Mouse (Mus musculus): ENCODE measurements around the gene Taco1. TPM values are rescaled to one million over a fixed set of nuclear protein-coding genes. Genes with fewer than 3 reads are reported as not detected.

The Taco1 gene
- polyA plus RNA-seq, 1 experiment from 2014 or later: 12.0 TPM

DNA sequence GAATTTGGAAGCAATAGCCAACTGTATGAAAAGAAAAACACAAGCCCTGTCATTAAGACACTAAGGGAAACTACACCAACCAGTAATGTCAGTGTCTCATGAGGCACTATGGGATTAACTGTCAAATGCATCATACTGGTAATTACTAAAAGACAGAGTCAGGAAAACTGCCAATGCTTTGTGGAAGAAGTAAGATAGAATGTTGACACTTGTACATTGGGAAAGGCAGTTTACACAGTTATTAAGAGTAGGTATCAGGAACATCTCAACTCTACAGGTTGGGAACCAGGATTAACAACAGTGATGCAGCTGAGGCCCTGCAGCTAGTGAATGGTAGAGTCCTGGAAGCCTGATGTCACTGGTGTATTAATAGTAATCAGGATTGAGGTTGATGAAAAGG lies 21.5 kb upstream of the Taco1 start:
- H3K27me3 ChIP-seq (replicated peaks): no peaks in the 10 kb centered on the region
- no peak overlapping the region for H3K4me3 ChIP-seq (replicated peaks)
- ATAC-seq: no peak
- H3K4me2 ChIP-seq (replicated peaks): no peak overlapping the region
- H3K9ac ChIP-seq: no peak overlapping the region
- H3K4me1 ChIP-seq (replicated peaks): no peaks in the 10 kb centered on the region
- H3K36me3 ChIP-seq: peaks cover 20% of the 10 kb centered on the region
- H3K9me3 ChIP-seq: no peaks in the 10 kb centered on the region
- H3K27ac ChIP-seq: no peak overlapping the region

DNA sequence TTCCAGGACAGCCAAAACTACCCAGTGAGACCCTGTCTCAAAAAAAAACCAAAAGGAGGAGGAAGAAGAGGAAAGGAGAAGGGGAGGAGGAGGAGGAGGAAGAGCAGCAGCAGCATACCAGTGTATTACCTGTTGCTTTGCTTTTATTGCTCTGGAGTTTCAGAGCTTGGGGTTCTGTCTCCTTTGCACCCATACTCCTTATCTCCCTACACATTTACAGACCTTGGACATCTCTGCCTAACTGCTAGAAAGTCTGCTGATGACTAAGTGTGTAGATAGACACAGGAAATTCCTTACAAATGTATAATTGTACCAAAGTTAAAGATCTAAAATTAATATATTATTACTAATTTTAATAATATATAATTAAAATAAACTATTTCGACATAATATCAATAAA lies 20.6 kb upstream of the Taco1 start:
- no peak; the same call in 1 of the 2 replicates for ATAC-seq

DNA sequence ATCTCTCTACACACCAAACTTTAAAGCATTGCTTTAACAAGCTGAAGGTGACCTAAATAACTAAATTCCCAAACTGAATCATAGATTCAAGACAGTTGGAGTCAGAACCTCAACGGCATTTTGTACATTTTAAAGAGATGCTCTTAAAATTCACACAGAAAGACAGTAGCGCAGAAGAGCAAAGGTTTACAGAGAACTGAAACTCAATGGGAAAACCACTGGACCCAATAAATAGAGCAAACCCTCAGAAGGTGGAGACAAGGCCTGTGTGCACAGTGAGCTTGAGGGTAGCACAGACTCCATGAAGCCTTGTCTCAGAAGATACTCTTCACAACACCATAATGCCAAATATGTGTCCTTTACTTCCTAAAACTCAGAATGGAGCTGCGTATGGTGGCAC lies 20.1 kb upstream of the Taco1 start:
- no peak for ATAC-seq
- Histone ChIP-seq H3K27me3 (replicated peaks) (no peaks in the 10 kb centered on the region), H3K9me3 (no peaks in the 10 kb centered on the region), H3K4me1 (replicated peaks) (no peaks in the 10 kb centered on the region), H3K9ac (no peak overlapping the region), H3K36me3 (peaks cover 21% of the 10 kb centered on the region), H3K4me3 (replicated peaks) (no peak overlapping the region), H3K4me2 (replicated peaks) (no peak overlapping the region), H3K27ac (no peak overlapping the region)
- 91% methylated on average over 3 of the region's 3 CpGs for WGBS

More for the DNA sequence above, 20.6 kb upstream of the Taco1 start:
- no peak overlapping the region for H3K4me3 ChIP-seq (replicated peaks)
- no peaks in the 10 kb centered on the region for H3K9me3 ChIP-seq
- 85% methylated on average over 1 of the region's 1 CpGs for WGBS
- H3K4me1 ChIP-seq (replicated peaks): no peaks in the 10 kb centered on the region
- no peaks in the 10 kb centered on the region for H3K27me3 ChIP-seq (replicated peaks)
- H3K9ac ChIP-seq: no peak overlapping the region
- H3K36me3 ChIP-seq: peaks cover 20% of the 10 kb centered on the region
- no peak overlapping the region for H3K27ac ChIP-seq
- no peak overlapping the region for H3K4me2 ChIP-seq (replicated peaks)

DNA sequence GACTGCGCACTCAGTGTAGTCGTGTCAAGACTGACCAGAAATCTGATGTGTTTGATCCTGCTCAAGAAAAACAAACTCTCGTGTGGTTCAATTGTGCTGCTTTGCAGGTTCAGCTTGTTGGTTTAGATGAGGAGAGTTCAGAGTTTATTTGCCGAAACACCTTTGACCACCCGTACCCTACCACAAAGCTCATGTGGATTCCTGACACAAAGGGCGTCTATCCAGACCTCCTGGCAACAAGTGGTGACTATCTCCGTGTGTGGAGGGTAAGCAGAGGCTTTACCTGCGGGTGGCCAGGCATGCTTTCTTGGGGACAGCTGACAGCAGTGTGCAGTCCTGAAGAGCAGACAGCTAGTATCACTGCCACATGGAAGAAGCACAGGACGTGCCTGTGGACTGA lies 19.3 kb upstream of the Taco1 start:
- Histone ChIP-seq H3K27me3 (replicated peaks) (no peaks in the 10 kb centered on the region), H3K4me1 (replicated peaks) (no peaks in the 10 kb centered on the region), H3K27ac (no peak overlapping the region), H3K4me3 (replicated peaks) (no peak overlapping the region), H3K36me3 (peaks cover 29% of the 10 kb centered on the region), H3K9ac (no peak overlapping the region), H3K9me3 (no peaks in the 10 kb centered on the region), H3K4me2 (replicated peaks) (no peak overlapping the region)
- ATAC-seq: no peak
- 81% methylated on average over 9 of the region's 9 CpGs for whole genome bisulfite sequencing

GRCm38 (mm10) chr11:106053921-106054320 lies 11.9 kb upstream of the Taco1 start:
- Histone ChIP-seq H3K4me2 (replicated peaks) (no peak overlapping the region), H3K4me1 (replicated peaks) (no peaks in the 10 kb centered on the region), H3K9ac (no peak overlapping the region), H3K27me3 (replicated peaks) (no peaks in the 10 kb centered on the region), H3K9me3 (no peaks in the 10 kb centered on the region), H3K36me3 (peaks cover 52% of the 10 kb centered on the region), H3K4me3 (replicated peaks) (no peak overlapping the region), H3K27ac (no peak overlapping the region)
- WGBS: 81% methylated on average over 2 of the region's 2 CpGs
- ATAC-seq: no peak

DNA sequence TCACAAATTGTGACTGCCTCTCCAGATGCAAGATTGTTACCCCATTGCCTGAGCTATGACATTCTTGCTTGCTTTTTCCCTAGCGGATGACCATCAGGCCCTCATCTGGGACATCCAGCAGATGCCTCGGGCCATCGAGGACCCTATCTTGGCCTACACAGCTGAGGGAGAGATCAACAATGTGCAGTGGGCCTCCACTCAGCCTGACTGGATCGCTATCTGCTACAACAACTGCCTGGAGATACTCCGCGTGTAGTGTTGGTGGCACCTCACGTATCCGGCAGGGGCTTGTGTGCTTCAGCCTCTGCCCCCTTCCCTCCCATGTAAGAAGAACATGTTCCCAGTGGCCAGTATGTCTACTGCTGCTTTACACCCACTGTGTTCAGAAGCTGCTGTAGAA lies 11.3 kb upstream of the Taco1 start:
- H3K27ac ChIP-seq: no peak overlapping the region
- no peak overlapping the region for H3K4me3 ChIP-seq (replicated peaks)
- H3K4me2 ChIP-seq (replicated peaks): no peak overlapping the region
- no peaks in the 10 kb centered on the region for H3K27me3 ChIP-seq (replicated peaks)
- peaks cover 53% of the 10 kb centered on the region for H3K36me3 ChIP-seq
- H3K9me3 ChIP-seq: no peaks in the 10 kb centered on the region
- no peaks in the 10 kb centered on the region for H3K4me1 ChIP-seq (replicated peaks)
- H3K9ac ChIP-seq: no peak overlapping the region
- WGBS: 96% methylated on average over 8 of the region's 8 CpGs
- no peak for ATAC-seq

DNA sequence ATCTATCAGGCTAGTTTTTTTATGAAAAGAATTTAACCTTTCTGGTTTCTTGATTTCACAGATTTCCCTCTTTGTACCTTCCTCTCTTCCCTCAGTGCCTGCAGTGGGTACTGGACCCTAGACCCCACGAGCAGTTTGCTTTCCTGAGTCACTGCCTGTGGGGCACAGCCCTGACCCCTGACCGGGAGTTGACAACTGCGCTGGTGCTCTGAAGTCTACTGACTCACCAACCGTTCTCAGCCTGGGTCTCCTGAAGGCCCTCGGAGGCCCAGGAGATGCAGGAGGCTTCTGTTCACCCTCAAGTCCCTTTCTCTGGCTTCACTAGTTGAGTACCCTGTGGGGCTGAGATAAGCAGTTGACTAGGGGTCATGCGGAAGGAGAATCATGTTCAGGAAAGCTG lies 10.5 kb upstream of the Taco1 start:
- Histone ChIP-seq H3K27ac (no peak overlapping the region), H3K27me3 (replicated peaks) (no peaks in the 10 kb centered on the region), H3K4me2 (replicated peaks) (no peak overlapping the region), H3K9ac (no peak overlapping the region), H3K9me3 (no peaks in the 10 kb centered on the region), H3K4me1 (replicated peaks) (no peaks in the 10 kb centered on the region), H3K36me3 (peaks cover 53% of the 10 kb centered on the region), H3K4me3 (replicated peaks) (no peak overlapping the region)
- WGBS: 85% methylated on average over 6 of the region's 6 CpGs
- no peak for ATAC-seq

GRCm38 (mm10) chr11:106056819-106057491 lies 8.9 kb upstream of the Taco1 start:
- peak; percentile 55 for ATAC-seq
- H3K36me3 ChIP-seq: peaks cover 42% of the 10 kb centered on the region
- H3K9me3 ChIP-seq: no peaks in the 10 kb centered on the region
- no peak overlapping the region for H3K9ac ChIP-seq
- H3K4me1 ChIP-seq (replicated peaks): no peaks in the 10 kb centered on the region
- H3K4me3 ChIP-seq (replicated peaks): no peak overlapping the region
- no peak overlapping the region for H3K4me2 ChIP-seq (replicated peaks)
- 91% methylated on average over 8 of the region's 8 CpGs for WGBS
- H3K27me3 ChIP-seq (replicated peaks): no peaks in the 10 kb centered on the region
- H3K27ac ChIP-seq: no peak overlapping the region

DNA sequence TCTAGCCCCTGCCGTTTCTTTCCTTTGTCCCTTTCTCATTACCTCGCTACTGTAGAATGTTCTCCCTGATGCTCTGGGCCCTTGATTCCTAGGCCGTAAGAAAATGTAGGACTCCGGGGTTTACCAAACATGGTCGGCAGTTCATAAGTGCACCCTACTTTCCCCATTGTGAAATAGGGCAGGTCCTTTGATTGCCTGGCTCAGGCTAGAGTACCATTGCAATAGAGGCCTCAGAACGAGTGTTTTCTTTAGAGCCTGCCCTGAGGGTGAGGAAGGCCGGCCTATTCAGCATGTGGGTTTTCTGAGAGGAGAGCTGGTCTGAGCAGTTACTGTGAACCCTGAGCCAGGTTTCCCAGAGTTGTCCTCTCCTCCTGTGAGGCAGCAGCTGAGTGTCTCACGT lies 7.8 kb upstream of the Taco1 start:
- H3K36me3 ChIP-seq: peaks cover 37% of the 10 kb centered on the region
- H3K4me2 ChIP-seq (replicated peaks): no peak overlapping the region
- 82% methylated on average over 8 of the region's 8 CpGs for WGBS
- H3K9ac ChIP-seq: no peak overlapping the region
- no peak for ATAC-seq
- no peaks in the 10 kb centered on the region for H3K4me1 ChIP-seq (replicated peaks)
- H3K9me3 ChIP-seq: no peaks in the 10 kb centered on the region
- no peak overlapping the region for H3K4me3 ChIP-seq (replicated peaks)
- no peaks in the 10 kb centered on the region for H3K27me3 ChIP-seq (replicated peaks)
- no peak overlapping the region for H3K27ac ChIP-seq

DNA sequence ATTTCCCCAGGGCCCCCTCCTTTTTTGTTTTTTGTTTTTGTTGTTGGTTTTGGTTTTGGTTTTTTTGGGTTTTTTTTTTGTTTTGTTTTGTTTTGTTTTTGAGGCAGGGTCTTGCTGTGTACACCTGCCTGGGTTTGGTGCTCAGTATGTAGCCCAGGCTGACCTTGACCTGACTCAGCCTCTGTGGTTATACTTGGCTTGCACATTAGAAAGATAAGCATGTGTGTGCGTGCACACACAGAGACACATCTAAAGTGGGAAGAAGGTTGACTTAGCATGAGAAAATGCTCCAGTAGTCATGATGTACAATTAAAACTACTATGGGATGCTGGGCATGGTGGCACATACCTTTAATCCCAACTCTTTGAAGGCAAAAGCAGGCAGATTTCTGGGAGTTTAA lies 5.3 kb upstream of the Taco1 start:
- no peak overlapping the region for H3K4me2 ChIP-seq (replicated peaks)
- no peak overlapping the region for H3K27ac ChIP-seq
- H3K9ac ChIP-seq: no peak overlapping the region
- H3K9me3 ChIP-seq: no peaks in the 10 kb centered on the region
- H3K4me1 ChIP-seq (replicated peaks): no peaks in the 10 kb centered on the region
- peaks cover 21% of the 10 kb centered on the region for H3K36me3 ChIP-seq
- 85% methylated on average over 1 of the region's 1 CpGs for WGBS
- ATAC-seq: no peak
- H3K27me3 ChIP-seq (replicated peaks): no peaks in the 10 kb centered on the region
- no peak overlapping the region for H3K4me3 ChIP-seq (replicated peaks)

- no peaks in the 10 kb centered on the region for H3K4me1 ChIP-seq (replicated peaks)
- H3K36me3 ChIP-seq: peaks cover 14% of the 10 kb centered on the region
- no peak overlapping the region for H3K4me3 ChIP-seq (replicated peaks)
- H3K4me2 ChIP-seq (replicated peaks): no peak overlapping the region
- ATAC-seq: no peak
- no peak overlapping the region for H3K9ac ChIP-seq
- no peaks in the 10 kb centered on the region for H3K27me3 ChIP-seq (replicated peaks)
- no peak overlapping the region for H3K27ac ChIP-seq
- 96% methylated on average over 1 of the region's 1 CpGs for WGBS
- no peaks in the 10 kb centered on the region for H3K9me3 ChIP-seq
Measured at GRCm38 (mm10) chr11:106061311-106061710, 4.5 kb upstream of the Taco1 start.

DNA sequence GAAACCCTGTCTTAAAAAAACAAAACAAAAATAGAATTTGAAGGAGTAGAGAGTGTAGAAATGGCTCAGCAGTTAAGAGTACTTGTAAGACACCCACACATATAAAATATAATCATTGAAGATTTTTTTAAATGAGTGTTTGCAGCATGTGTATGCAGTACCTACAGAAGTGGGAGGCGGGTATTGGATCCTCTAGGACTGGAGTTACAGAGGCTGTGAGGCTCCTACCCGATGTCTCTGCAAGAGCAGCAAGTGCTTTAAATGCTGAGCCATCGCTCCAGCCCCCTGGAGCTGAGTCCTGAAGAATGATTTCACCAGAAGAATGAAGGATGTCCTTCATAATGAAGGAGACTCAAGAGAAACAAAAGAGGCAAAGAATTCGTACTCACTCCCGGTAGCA lies 2.1 kb upstream of the Taco1 start:
- ATAC-seq: no peak
- Histone ChIP-seq H3K27me3 (replicated peaks) (no peaks in the 10 kb centered on the region), H3K4me2 (replicated peaks) (no peak overlapping the region), H3K36me3 (peaks cover 4% of the 10 kb centered on the region; the same call in 1 of the 2 replicates), H3K9ac (no peak overlapping the region), H3K9me3 (no peaks in the 10 kb centered on the region), H3K4me3 (replicated peaks) (no peak overlapping the region), H3K27ac (no peak overlapping the region), H3K4me1 (replicated peaks) (0 out of 2 replicates have a peak, but pooled peaks cover 2% of the 10 kb centered on the region)
- 82% methylated on average over 5 of the region's 5 CpGs for WGBS

Measured in intestine, embryonic 15.5 days (tissue).